Mouse (Mus musculus): Measurements from ENCODE around the gene Gtf2h3. TPM values are rescaled to one million over a fixed set of nuclear protein-coding genes. Genes with fewer than 3 reads are reported as not detected.

The Gtf2h3 gene
- 23.1 TPM for total RNA-seq (2023)

GRCm38 (mm10) chr5:124578633-124579317 is at the start of gene Gtf2h3, which contains the start of gene Eif2b1:
Gtf2h3 (plus strand) TSS chr5:124579140.
Eif2b1 (minus strand) TSS chr5:124579131.

GRCm38 (mm10) chr5:124530655-124531582 is 48.0 kb upstream of the Gtf2h3 start, which contains the start of gene Rilpl1:
Rilpl1 (minus strand) TSS chr5:124531391.

DNA sequence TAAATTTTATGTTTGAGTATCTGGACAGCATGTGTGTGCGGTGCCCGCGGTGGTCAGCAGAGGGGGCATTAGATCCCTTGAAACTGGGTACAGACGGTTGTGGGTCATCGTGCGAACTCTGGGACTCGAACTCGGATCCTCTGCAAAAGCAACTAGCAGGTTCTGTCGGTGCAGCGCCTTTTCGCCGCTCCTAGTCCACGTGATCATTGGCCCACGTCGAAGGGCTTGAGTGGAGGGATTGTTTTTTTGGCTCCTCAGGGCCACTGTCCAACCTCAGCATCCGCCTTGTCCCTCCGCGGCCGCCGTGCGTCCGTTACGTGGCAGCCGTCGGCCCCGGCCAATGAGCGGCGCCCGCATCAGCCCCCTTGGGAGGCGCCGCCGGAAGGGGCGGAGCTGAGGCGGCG is 38.6 kb upstream of the Gtf2h3 start, which contains the start of gene Tmed2:
TSS of gene Tmed2 (plus strand) at position 313 of the 404 bp plus-strand sequence.

DNA sequence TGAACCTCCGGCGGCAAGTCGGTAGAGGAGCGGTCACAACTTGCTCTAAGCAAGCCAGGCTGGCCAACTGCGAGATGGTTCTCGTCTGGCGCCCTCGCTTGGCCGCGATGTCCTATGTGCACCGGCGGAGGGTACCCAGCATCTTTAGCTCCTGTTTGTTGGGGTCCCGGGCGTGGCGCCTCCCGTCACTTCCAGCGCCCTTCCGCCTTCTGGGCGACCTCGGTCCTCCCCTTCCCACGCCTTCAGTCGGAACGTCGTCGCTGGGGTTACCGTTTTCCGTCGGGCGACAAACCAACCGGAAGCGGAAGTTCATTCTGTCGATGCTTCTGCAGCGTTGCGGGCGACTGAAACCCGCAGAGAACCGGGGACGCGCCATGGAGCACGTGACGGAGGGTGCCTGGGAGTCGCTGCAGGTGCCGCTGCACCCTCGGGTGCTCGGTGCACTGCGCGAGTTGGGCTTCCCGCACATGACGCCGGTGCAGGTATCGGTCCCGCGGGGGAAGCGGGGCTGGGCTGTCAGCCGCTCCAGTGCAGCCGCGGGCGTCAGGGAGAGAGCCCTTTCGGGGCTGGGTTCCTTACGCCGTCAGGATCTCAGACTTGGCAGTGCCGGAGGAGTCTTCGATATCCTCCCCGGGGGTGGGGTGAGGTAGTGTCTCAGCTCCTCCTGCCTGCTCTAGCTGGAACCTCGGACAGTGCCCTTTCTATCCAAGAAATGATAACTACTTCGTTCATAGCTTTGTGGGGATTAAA is 26.2 kb upstream of the Gtf2h3 start, which contains the start of gene Ddx55:
TSS of gene Ddx55 (plus strand) at position 307 of the 750 bp plus-strand sequence.

GRCm38 (mm10) chr5:124628448-124629363 is 49.8 kb downstream of the Gtf2h3 start, which contains the start of gene Atp6v0a2:
Atp6v0a2 (plus strand) TSS chr5:124628576.

Other genes starting within 250 kb of the Gtf2h3 start
- gene Cdk2ap1, start 216.1 kb upstream of the Gtf2h3 start, total RNA-seq (2023): 72.7 TPM
- 148 TPM for gene Sbno1, start 153.1 kb upstream of the Gtf2h3 start, total RNA-seq (2023)
- 46.7 TPM for gene Kmt5a, start 139.2 kb upstream of the Gtf2h3 start, total RNA-seq (2023)
- 30.9 TPM for gene Rilpl2, start 100.8 kb upstream of the Gtf2h3 start, total RNA-seq (2023)
- 7.9 TPM for gene Snrnp35, start 96.0 kb upstream of the Gtf2h3 start, total RNA-seq (2023)
- 2.2 TPM for gene Rilpl1, start 47.7 kb upstream of the Gtf2h3 start, total RNA-seq (2023)
- gene Tmed2, start 38.4 kb upstream of the Gtf2h3 start, total RNA-seq (2023): 154 TPM
- 35.4 TPM for gene Ddx55, start 26.3 kb upstream of the Gtf2h3 start, total RNA-seq (2023)
- gene Eif2b1, start within 50 bp of the Gtf2h3 start, total RNA-seq (2023): 30.8 TPM
- 64.5 TPM for gene Atp6v0a2, start 49.4 kb downstream of the Gtf2h3 start, total RNA-seq (2023)
- gene Dnah10, start 145.9 kb downstream of the Gtf2h3 start, total RNA-seq (2023): 0.26 TPM

Data from CD4-positive naive resting alpha-beta T cell, adult 76 days (primary cell).